23 mouse cellular contexts compared by ENCODE assay signal in the genomic region with DNA sequence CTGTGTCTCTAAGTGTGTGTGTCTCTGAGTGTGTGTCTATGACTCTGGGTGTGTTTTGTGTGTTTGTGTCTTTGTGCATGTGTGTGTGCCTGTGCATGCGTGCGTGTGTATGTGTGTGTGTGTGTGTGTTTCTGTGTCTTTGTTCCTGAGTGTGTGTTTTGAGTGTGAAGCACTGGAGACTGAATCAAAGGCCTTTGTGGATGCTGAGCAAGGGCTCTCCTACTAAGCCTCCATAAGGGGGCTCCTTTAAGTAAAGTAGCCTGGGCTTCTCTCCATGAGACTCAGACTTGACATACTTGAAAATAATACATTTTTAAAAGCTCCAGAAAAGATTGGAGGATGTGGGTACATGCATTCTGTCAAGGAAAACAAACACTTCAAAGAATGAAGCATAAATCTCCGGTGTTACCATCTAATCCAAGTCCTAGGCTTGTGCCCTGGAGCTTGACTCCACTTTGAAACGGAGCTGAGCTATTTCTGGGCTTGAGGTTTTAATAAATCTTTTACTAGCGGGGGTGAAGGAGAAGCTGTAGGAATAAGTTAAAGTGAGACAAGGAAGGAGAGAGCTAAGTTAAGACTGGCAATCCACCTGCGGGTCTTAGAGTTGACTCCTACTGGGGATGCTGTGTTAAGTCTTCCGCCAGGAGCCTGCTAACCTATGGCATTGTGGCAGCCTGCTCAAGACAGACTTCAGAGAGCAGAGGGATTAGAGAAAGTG.
DNase-seq lines count a peak whose midpoint lies in the region; ATAC-seq and TF ChIP-seq lines count a peak whose summit lies in the region.
"Had no signal": no experiment of that assay in that cellular context is flagged by ENCODE, and none has a peak within 500 bp of the region (broad histone marks: within the 10 kb centered on the region; RNA-seq: fewer than 3 reads in every experiment).

No protein-coding gene starts in this region.

- no peak for TF ChIP-seq CTCF in Patski (IDR thresholded peaks at IDR 0.05)
- no peak for TF ChIP-seq CTCF in kidney, postnatal 0 days (IDR thresholded peaks at IDR 0.05; ENCODE audit: low read depth)

- H3K4me3 ChIP-seq in embryonic facial prominence, embryonic 11.5 days (ENCODE audit: low read depth, low read length), result no peak overlapping the region
- no peak overlapping the region for H3K4me3 ChIP-seq in kidney, postnatal 0 days (replicated peaks; ENCODE audit: low read depth, low read length)
- H3K4me3 ChIP-seq in forebrain, embryonic 11.5 days (ENCODE audit: low read depth, low read length), result no peak overlapping the region
- H3K4me3 ChIP-seq: embryonic facial prominence, embryonic 12.5 days; erythroblast, embryonic 14.5 days; forebrain, embryonic 15.5 days; heart, embryonic 12.5 days; intestine, embryonic 15.5 days; limb, embryonic 12.5 days; liver, embryonic 12.5 days; myocyte had no signal

- CTCF ChIA-PET in Patski (lab: Charles Lee), result interaction anchor here (1.4 kb wide), 1 partner anchor 13 kb away, joined by 3 read pairs; no protein-coding TSS in a partner anchor

- H3K4me1 ChIP-seq in embryonic facial prominence, embryonic 11.5 days (ENCODE audit: control insufficient read depth, insufficient read depth, low read length), result no peaks in the 10 kb centered on the region
- H3K4me1 ChIP-seq in kidney, postnatal 0 days (replicated peaks; ENCODE audit: insufficient read depth, low read length), result peaks cover 3% of the 10 kb centered on the region; the same call in 1 of the 2 replicates
- no peaks in the 10 kb centered on the region for H3K4me1 ChIP-seq in forebrain, embryonic 11.5 days (replicated peaks; ENCODE audit: control insufficient read depth, insufficient read depth, low read length)
- H3K4me1 ChIP-seq: embryonic facial prominence, embryonic 12.5 days; forebrain, embryonic 15.5 days; intestine, embryonic 15.5 days; liver, embryonic 12.5 days had no signal

- DNase-seq in kidney, adult 11 months, result peak; percentile 9
- DNase-seq in kidney, postnatal 14 days, result no peak
- peak; percentile 69 for DNase-seq in Patski (ENCODE audit: low read depth, low spot score)
- DNase-seq in embryonic facial prominence, embryonic 11.5 days (ENCODE audit: low spot score), result peak; percentile 18
- peak; percentile 71 for DNase-seq in kidney, postnatal 0 days (ENCODE audit: low spot score)
- DNase-seq in testis, postnatal 10 days (ENCODE audit: low spot score), result no peak
- no peak for DNase-seq in forebrain, embryonic 11.5 days (ENCODE audit: low spot score)
- DNase-seq in right cerebral cortex, postnatal 10 days (ENCODE audit: low spot score in 2 of 2), result no peak
- DNase-seq: cerebellum, adult 11 months; cerebellum, postnatal 14 days; lung, adult 2 months; lung, postnatal 4 days; right cerebral cortex, postnatal 25 days had no signal

- H3K36me3 ChIP-seq in embryonic facial prominence, embryonic 11.5 days (replicated peaks; ENCODE audit: control insufficient read depth, insufficient read depth, low read depth, low read length), result no peaks in the 10 kb centered on the region
- H3K36me3 ChIP-seq in kidney, postnatal 0 days (ENCODE audit: insufficient read depth, low read length), result no peaks in the 10 kb centered on the region
- H3K36me3 ChIP-seq in forebrain, embryonic 11.5 days (ENCODE audit: control insufficient read depth, insufficient read depth, low read length), result no peaks in the 10 kb centered on the region
- H3K36me3 ChIP-seq: embryonic facial prominence, embryonic 12.5 days; forebrain, embryonic 15.5 days; heart, embryonic 12.5 days; intestine, embryonic 15.5 days; limb, embryonic 12.5 days; liver, embryonic 12.5 days had no signal

- H3K9ac ChIP-seq in embryonic facial prominence, embryonic 11.5 days (replicated peaks; ENCODE audit: low read length), result no peak overlapping the region
- H3K9ac ChIP-seq in kidney, postnatal 0 days (ENCODE audit: low read depth, low read length), result no peak overlapping the region
- H3K9ac ChIP-seq in forebrain, embryonic 11.5 days (ENCODE audit: low read length), result no peak overlapping the region
- H3K9ac ChIP-seq: embryonic facial prominence, embryonic 12.5 days; forebrain, embryonic 15.5 days; heart, embryonic 12.5 days; hindbrain, embryonic 14.5 days; intestine, embryonic 15.5 days; limb, embryonic 12.5 days; liver, embryonic 12.5 days had no signal

- no peaks in the 10 kb centered on the region for H3K9me3 ChIP-seq in embryonic facial prominence, embryonic 11.5 days (replicated peaks; ENCODE audit: control insufficient read depth, low read length)
- no peaks in the 10 kb centered on the region for H3K9me3 ChIP-seq in kidney, postnatal 0 days (replicated peaks; ENCODE audit: low read length)
- H3K9me3 ChIP-seq in forebrain, embryonic 11.5 days (ENCODE audit: control insufficient read depth, low read length), result no peaks in the 10 kb centered on the region
- H3K9me3 ChIP-seq: embryonic facial prominence, embryonic 12.5 days; forebrain, embryonic 15.5 days; heart, embryonic 12.5 days; intestine, embryonic 15.5 days; limb, embryonic 12.5 days; liver, embryonic 12.5 days had no signal

- in situ Hi-C loops in Patski (cut with MboI; ENCODE audit: low pct_unique_long_range_greater_than_20kb), result no loop called here

- POLR2A ChIA-PET in Patski (lab: Charles Lee), result interaction anchor here (0.6 kb wide), 1 partner anchor 51 kb away, joined by 3 read pairs; no protein-coding TSS in a partner anchor

- no peaks in the 10 kb centered on the region for H3K27me3 ChIP-seq in Patski
- no peaks in the 10 kb centered on the region for H3K27me3 ChIP-seq in embryonic facial prominence, embryonic 11.5 days (ENCODE audit: control insufficient read depth, insufficient read depth, low read length)
- no peaks in the 10 kb centered on the region for H3K27me3 ChIP-seq in kidney, postnatal 0 days (ENCODE audit: insufficient read depth, low read length)
- no peaks in the 10 kb centered on the region for H3K27me3 ChIP-seq in forebrain, embryonic 11.5 days (ENCODE audit: control insufficient read depth, insufficient read depth, low read length)
- H3K27me3 ChIP-seq: embryonic facial prominence, embryonic 12.5 days; forebrain, embryonic 15.5 days; heart, embryonic 12.5 days; intestine, embryonic 15.5 days; limb, embryonic 12.5 days; liver, embryonic 12.5 days had no signal

- peak; percentile 89 for ATAC-seq in Patski
- ATAC-seq in embryonic facial prominence, embryonic 11.5 days (replicated peaks; ENCODE audit: insufficient number of reproducible peaks, low FRiP score, low TSS enrichment, low read depth), result no peak
- ATAC-seq in kidney, postnatal 0 days (replicated peaks; ENCODE audit: low FRiP score, low read depth), result peak; percentile 75
- ATAC-seq in forebrain, embryonic 11.5 days (replicated peaks; ENCODE audit: low FRiP score), result no peak
- ATAC-seq: forebrain, embryonic 15.5 days; intestine, embryonic 15.5 days; liver, embryonic 12.5 days had no signal

- 65% methylated on average over 7 of the region's 7 CpGs for WGBS in embryonic facial prominence, embryonic 11.5 days
- 38% methylated on average over 7 of the region's 7 CpGs for WGBS in kidney, postnatal 0 days
- WGBS in forebrain, embryonic 11.5 days, result 62% methylated on average over 7 of the region's 7 CpGs

- H3K27ac ChIP-seq in embryonic facial prominence, embryonic 11.5 days (replicated peaks; ENCODE audit: low read depth, low read length), result no peak overlapping the region
- H3K27ac ChIP-seq in kidney, postnatal 0 days, result 0 out of 2 replicates have a peak overlapping the region, but pooled peaks have one; percentile 25
- no peak overlapping the region for H3K27ac ChIP-seq in forebrain, embryonic 11.5 days (ENCODE audit: low read depth, low read length)
- H3K27ac ChIP-seq: embryonic facial prominence, embryonic 12.5 days; forebrain, embryonic 15.5 days; hindbrain, embryonic 14.5 days; intestine, embryonic 15.5 days; limb, embryonic 12.5 days; liver, embryonic 12.5 days; stomach, postnatal 0 days had no signal

- no peak overlapping the region for H3K4me2 ChIP-seq in embryonic facial prominence, embryonic 11.5 days (ENCODE audit: low read depth, low read length)
- H3K4me2 ChIP-seq in kidney, postnatal 0 days (ENCODE audit: low read length), result peak overlapping the region; percentile 7; the same call in 1 of the 2 replicates
- no peak overlapping the region for H3K4me2 ChIP-seq in forebrain, embryonic 11.5 days (ENCODE audit: low read depth, low read length, severe bottlenecking)
- H3K4me2 ChIP-seq: embryonic facial prominence, embryonic 12.5 days; forebrain, embryonic 15.5 days; heart, embryonic 12.5 days; hindbrain, embryonic 14.5 days; intestine, embryonic 15.5 days; limb, embryonic 12.5 days; liver, embryonic 12.5 days had no signal

Comparison
In these comparisons a context has a peak if more than half of its experiments do, and no peak if none do; other contexts are left out.
1. DNase-seq: peak in kidney, adult 11 months (single experiment), Patski (single experiment), embryonic facial prominence, embryonic 11.5 days (single experiment) and kidney, postnatal 0 days (single experiment); none in kidney, postnatal 14 days (single experiment), testis, postnatal 10 days (single experiment), forebrain, embryonic 11.5 days (single experiment) and right cerebral cortex, postnatal 10 days (0 of 2).
2. ATAC-seq: peak in Patski (single experiment) and kidney, postnatal 0 days (single experiment); none in embryonic facial prominence, embryonic 11.5 days (single experiment) and forebrain, embryonic 11.5 days (single experiment).